Mouse (Mus musculus): Measurements from ENCODE around the gene Dop1b.

- no peak for TF ChIP-seq CTCF (conservative IDR thresholded peaks at IDR 0.05; ENCODE audit: low read length)
- peak; percentile 76 for TF ChIP-seq NANOG (IDR thresholded peaks at IDR 0.05; ENCODE audit: borderline replicate concordance, low read length)
- no peak for TF ChIP-seq POU5F1 (IDR thresholded peaks at IDR 0.05; ENCODE audit: borderline replicate concordance, low read length)
These were observed 42.2 kb upstream of the Dop1b start for GRCm38 (mm10) chr16:93669521-93669920.

Data from E14TG2a.4 (cell line).